Mouse (Mus musculus) heart, adult 2 months (tissue): Measurements from ENCODE around the gene Mief2. TPM values are rescaled to one million over a fixed set of nuclear protein-coding genes. Genes with fewer than 3 reads are reported as not detected.

Experiments used
- DNase-seq, 2 experiments: peaks; one replicate each; pipeline ENCODE4 v3.0.0; 2021
- H3K27ac ChIP-seq: fragments of 200-600 bp; 2 replicates; pipeline ENCODE4 v1.8.1; 2022
- H3K27me3 ChIP-seq: fragments of 200-500 bp; 2 replicates; pipeline ENCODE4 v1.6.1; 2012; ENCODE audit warnings: mild to moderate bottlenecking, low read length, inconsistent platforms, mixed read lengths; ENCODE audit not compliant: control insufficient read depth, insufficient read depth
- H3K36me3 ChIP-seq: fragments of 200-500 bp; 2 replicates; pipeline ENCODE4 v1.6.1; 2012; ENCODE audit warnings: low read length, inconsistent platforms; ENCODE audit not compliant: control insufficient read depth, insufficient read depth
- H3K4me1 ChIP-seq: fragments of 200-500 bp; 2 replicates; pipeline ENCODE4 v1.6.1; 2011; ENCODE audit warnings: low read length; ENCODE audit not compliant: control insufficient read depth, insufficient read depth
- H3K4me3 ChIP-seq: fragments of 200-600 bp; 2 replicates; pipeline ENCODE4 v1.8.1; 2022
- H3K79me2 ChIP-seq: fragments of 200-500 bp; replicated peaks from 2 replicates; pipeline ENCODE4 v1.6.1; 2012; ENCODE audit warnings: mild to moderate bottlenecking, inconsistent platforms, low read length, moderate library complexity, mixed read lengths; ENCODE audit not compliant: control insufficient read depth, insufficient read depth
- H3K9ac ChIP-seq: fragments of 200-500 bp; 2 replicates; pipeline ENCODE4 v1.6.1; 2012; ENCODE audit warnings: low read depth, mild to moderate bottlenecking, control low read depth, inconsistent platforms, low read length, mixed read lengths
- CTCF ChIP-seq: fragments of 200-600 bp; IDR thresholded peaks from 2 replicates; pipeline ENCODE4 v1.8.1; 2022; ENCODE audit warnings: antibody characterized with exemption, mild to moderate bottlenecking, moderate library complexity
- EP300 ChIP-seq: fragments of 200-500 bp; IDR thresholded peaks from 2 replicates; pipeline ENCODE4 v1.6.1; 2011; ENCODE audit warnings: low read depth, low read length, control low read depth; ENCODE audit not compliant: insufficient read depth
- POLR2A ChIP-seq: fragments of 200-500 bp; IDR thresholded peaks from 2 replicates; pipeline ENCODE4 v1.6.1; 2011; ENCODE audit warnings: mild to moderate bottlenecking, low read depth, low read length, control low read depth; ENCODE audit not compliant: insufficient read depth
- WGBS: fragments of 180-500 bp; shearing (Covaris S2); methylation state at CpG from one replicate; pipeline ENCODE4 v1.1.7; 2018; 5-methylcytosine and 5-hydroxymethylcytosine counted together
- intact Hi-C: fragments of 180-260 bp; cut with DNase I; formaldehyde crosslinking; loops from one replicate; pipeline ENCODE4 v1.15.1; 2025
- polyA plus RNA-seq: library from polyadenylated mRNA; depleted of rRNA; stranded (reverse); fragments of >200 nt; gene quantifications from 2 replicates; pipeline ENCODE4 v1.2.3, GENCODE M21; 2012
- total RNA-seq, 2 experiments: library from RNA; stranded (reverse); gene quantifications; 2 replicates each; pipeline ENCODE4 v1.2.3; 2021

Mief2 gene
- total and polyA plus RNA-seq, 3 experiments, result 31.1 to 36.2 (median 34.8) TPM

- no peak overlapping the region for H3K27ac ChIP-seq
- no peak overlapping the region for H3K4me3 ChIP-seq
- no peak for DNase-seq
- intact Hi-C loops, result no loop called here
- 81% methylated on average over 3 of the region's 3 CpGs for whole genome bisulfite sequencing
- H3K79me2 ChIP-seq, result no peaks in the 10 kb centered on the region
- TF ChIP-seq POLR2A (no peak), CTCF (no peak), EP300 (no peak)
- H3K36me3 ChIP-seq, result no peaks in the 10 kb centered on the region; the same call in 1 of the 2 replicates
- no peak overlapping the region for H3K9ac ChIP-seq
- peaks cover 3% of the 10 kb centered on the region; the same call in 1 of the 2 replicates for H3K4me1 ChIP-seq
- H3K27me3 ChIP-seq, result no peaks in the 10 kb centered on the region
These were observed 8.3 kb downstream of the Mief2 start for GRCm38 (mm10) chr11:60736491-60736890.

GRCm38 (mm10) chr11:60737450-60737849, 9.3 kb downstream of the Mief2 start:
- intact Hi-C loops, result no loop called here
- H3K79me2 ChIP-seq, result no peaks in the 10 kb centered on the region

GRCm38 (mm10) chr11:60740321-60740720, 12.1 kb downstream of the Mief2 start:
- Histone ChIP-seq H3K27ac (no peak overlapping the region), H3K79me2 (no peaks in the 10 kb centered on the region), H3K4me1 (peaks cover 2% of the 10 kb centered on the region; the same call in 1 of the 2 replicates), H3K36me3 (no peaks in the 10 kb centered on the region), H3K4me3 (no peak overlapping the region), H3K27me3 (no peaks in the 10 kb centered on the region), H3K9ac (no peak overlapping the region)
- 84% methylated on average over 3 of the region's 3 CpGs for WGBS
- TF ChIP-seq CTCF (no peak), EP300 (no peak), POLR2A (no peak)
- intact Hi-C loops, result no loop called here
- DNase-seq, result no peak

More at GRCm38 (mm10) chr11:60737450-60737849, 9.3 kb downstream of the Mief2 start:
- no peak overlapping the region for H3K4me3 ChIP-seq
- no peak overlapping the region for H3K9ac ChIP-seq
- no peaks in the 10 kb centered on the region for H3K27me3 ChIP-seq
- no peak overlapping the region for H3K27ac ChIP-seq
- no peak for TF ChIP-seq EP300
- TF ChIP-seq CTCF, result no peak
- TF ChIP-seq POLR2A, result no peak
- DNase-seq, result no peak
- no peaks in the 10 kb centered on the region for H3K36me3 ChIP-seq
- H3K4me1 ChIP-seq, result peaks cover 2% of the 10 kb centered on the region; the same call in 1 of the 2 replicates

- no peaks in the 10 kb centered on the region for H3K27me3 ChIP-seq
- WGBS, result 95% methylated on average over 7 of the region's 7 CpGs
- TF ChIP-seq POLR2A (no peak), CTCF (no peak), EP300 (no peak)
- no peak overlapping the region for H3K27ac ChIP-seq
- no peak overlapping the region for H3K4me3 ChIP-seq
- H3K79me2 ChIP-seq, result no peaks in the 10 kb centered on the region
- intact Hi-C loops, result no loop called here
- no peak for DNase-seq
- H3K36me3 ChIP-seq, result no peaks in the 10 kb centered on the region
- no peak overlapping the region for H3K9ac ChIP-seq
- no peaks in the 10 kb centered on the region for H3K4me1 ChIP-seq
These were observed 27.4 kb downstream of the Mief2 start for GRCm38 (mm10) chr11:60755570-60755969.

GRCm38 (mm10) chr11:60761681-60762080, 33.5 kb downstream of the Mief2 start:
- no peak overlapping the region for H3K9ac ChIP-seq
- no peaks in the 10 kb centered on the region for H3K36me3 ChIP-seq
- intact Hi-C loops, result no loop called here
- H3K4me3 ChIP-seq, result no peak overlapping the region
- no peak for TF ChIP-seq POLR2A
- no peak for TF ChIP-seq CTCF
- no peaks in the 10 kb centered on the region for H3K27me3 ChIP-seq
- H3K27ac ChIP-seq, result no peak overlapping the region
- WGBS, result 87% methylated on average over 3 of the region's 3 CpGs
- no peak for DNase-seq
- no peaks in the 10 kb centered on the region for H3K4me1 ChIP-seq
- H3K79me2 ChIP-seq, result 0 out of 2 replicates have a peak, but pooled peaks cover 1% of the 10 kb centered on the region

- no peak for TF ChIP-seq POLR2A
- peak; percentile 10; the same call in 1 of the 2 replicates for TF ChIP-seq CTCF
- no peaks in the 10 kb centered on the region for H3K36me3 ChIP-seq
- no peak overlapping the region for H3K27ac ChIP-seq
- no peaks in the 10 kb centered on the region; the same call in 1 of the 2 replicates for H3K4me1 ChIP-seq
- H3K27me3 ChIP-seq, result no peaks in the 10 kb centered on the region
- WGBS, result 69% methylated on average over 4 of the region's 4 CpGs
- H3K9ac ChIP-seq, result no peak overlapping the region
- DNase-seq, result no peak
- intact Hi-C loops, result no loop called here
- no peak overlapping the region for H3K4me3 ChIP-seq
- peaks cover 4% of the 10 kb centered on the region; the same call in 1 of the 2 replicates for H3K79me2 ChIP-seq
These were observed 38.8 kb downstream of the Mief2 start for GRCm38 (mm10) chr11:60766969-60767368.
